Mouse (Mus musculus): ENCODE results near the gene AC124502.3. TPM values are rescaled to one million over a fixed set of nuclear protein-coding genes. Genes with fewer than 3 reads are reported as not detected.

AC124502.3 gene
- total and polyA plus RNA-seq, 2 experiments from 2014 or later, result 2.0 to 3.0 TPM

DNA sequence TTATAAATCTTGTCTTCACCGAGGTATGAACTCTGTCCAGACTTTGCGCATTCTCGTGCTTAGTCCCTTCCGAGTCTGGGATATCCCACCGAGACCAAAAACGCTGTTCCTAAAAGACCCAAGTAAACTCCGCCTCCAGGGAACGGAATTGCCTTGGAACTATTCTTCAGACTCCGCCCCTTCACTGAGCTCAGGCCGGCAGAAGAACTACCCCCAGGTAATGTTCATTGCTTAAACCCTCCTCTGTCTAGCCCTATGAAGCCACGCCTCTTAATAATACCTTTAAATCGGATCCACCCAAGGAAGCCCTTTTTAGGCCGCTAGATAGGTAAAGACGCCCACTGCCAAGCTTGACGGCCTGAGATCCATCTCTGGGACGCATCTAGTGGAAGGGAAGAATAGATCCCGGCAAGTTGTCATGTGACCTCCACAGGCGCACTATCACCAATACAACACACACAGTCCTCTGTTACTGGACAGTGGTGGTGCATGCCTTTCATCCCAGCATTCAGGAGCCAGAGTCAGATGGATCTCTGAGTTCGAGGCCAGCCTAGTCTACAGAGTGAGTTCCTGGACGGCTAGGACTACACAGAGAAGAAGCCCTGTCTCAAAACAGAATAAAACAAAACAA lies 33.8 kb downstream of the AC124502.3 start:
- DNase-seq (peak; percentile 44), ATAC-seq (no peak)
- TF ChIP-seq CTCF (IDR thresholded peaks at IDR 0.05; ENCODE audit: low read depth), result no peak
- Histone ChIP-seq H3K4me1 (ENCODE audit: insufficient read depth) (peaks cover 14% of the 10 kb centered on the region), H3K36me3 (ENCODE audit: insufficient read depth) (no peaks in the 10 kb centered on the region), H3K9me3 (ENCODE audit: low read length) (no peaks in the 10 kb centered on the region), H3K27ac (ENCODE audit: low read depth, low read length) (0 out of 2 replicates have a peak overlapping the region, but pooled peaks have one; percentile 9), H3K9ac (peak overlapping the region; percentile 60; the same call in 1 of the 2 replicates), H3K4me3 (ENCODE audit: low read depth, low read length) (peak overlapping the region; percentile 42), H3K27me3 (ENCODE audit: insufficient read depth, low read length) (no peaks in the 10 kb centered on the region), H3K4me2 (ENCODE audit: low read depth) (peak overlapping the region; percentile 83)
- 2% methylated on average over 20 of the region's 20 CpGs for WGBS

DNA sequence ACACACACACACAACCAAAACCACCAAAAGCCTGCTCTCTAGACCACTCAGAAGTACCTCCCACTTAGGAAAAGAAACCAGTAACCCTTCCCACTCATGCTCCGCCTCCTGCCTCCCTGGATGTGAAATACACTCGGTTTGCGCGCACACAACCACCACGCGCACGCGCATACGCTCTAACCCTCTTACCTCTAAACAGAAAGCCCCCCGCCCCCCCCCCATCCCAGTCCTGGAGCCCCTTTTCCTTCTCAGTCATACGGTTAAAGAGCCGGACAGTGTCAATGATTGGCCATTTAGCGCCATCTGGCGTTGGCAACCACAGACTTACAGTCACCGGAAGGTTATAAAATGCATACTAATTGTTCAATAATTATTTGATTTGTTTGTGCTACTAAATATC lies 34.3 kb downstream of the AC124502.3 start:
- no peaks in the 10 kb centered on the region for H3K9me3 ChIP-seq (ENCODE audit: low read length)
- 1% methylated on average over 15 of the region's 15 CpGs for WGBS
- no peak overlapping the region for H3K27ac ChIP-seq (ENCODE audit: low read depth, low read length)
- peak; percentile 48 for DNase-seq
- no peak overlapping the region for H3K4me3 ChIP-seq (ENCODE audit: low read depth, low read length)
- peak; percentile 63 for TF ChIP-seq CTCF (IDR thresholded peaks at IDR 0.05; ENCODE audit: low read depth)
- H3K4me1 ChIP-seq (ENCODE audit: insufficient read depth), result peaks cover 13% of the 10 kb centered on the region
- no peak for ATAC-seq
- no peaks in the 10 kb centered on the region for H3K27me3 ChIP-seq (ENCODE audit: insufficient read depth, low read length)
- peak overlapping the region; percentile 83 for H3K4me2 ChIP-seq (ENCODE audit: low read depth)
- no peak overlapping the region for H3K9ac ChIP-seq
- no peaks in the 10 kb centered on the region for H3K36me3 ChIP-seq (ENCODE audit: insufficient read depth)

DNA sequence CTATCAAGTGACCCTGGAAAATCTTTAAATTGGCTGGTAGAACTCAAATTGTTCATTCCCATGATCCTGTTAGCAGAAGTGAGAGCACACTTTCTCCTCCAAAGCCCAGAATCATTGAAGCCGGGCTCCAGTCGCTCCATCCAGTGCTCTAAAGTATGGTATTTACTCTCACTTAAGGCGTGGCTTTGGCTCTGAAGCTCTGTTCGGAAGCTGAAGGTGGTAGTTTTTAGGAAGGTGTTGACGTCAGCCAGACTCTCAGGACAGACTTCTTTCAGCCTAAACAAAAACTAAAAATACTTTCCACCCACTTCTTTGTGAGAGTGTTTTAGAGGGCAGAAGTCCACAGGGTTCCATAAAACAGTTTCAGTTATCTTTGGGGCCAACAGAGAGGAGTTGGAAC lies 34.8 kb downstream of the AC124502.3 start:
- H3K4me3 ChIP-seq (ENCODE audit: low read depth, low read length), result no peak overlapping the region
- no peaks in the 10 kb centered on the region for H3K36me3 ChIP-seq (ENCODE audit: insufficient read depth)
- H3K27me3 ChIP-seq (ENCODE audit: insufficient read depth, low read length), result no peaks in the 10 kb centered on the region
- ATAC-seq (no peak), DNase-seq (no peak)
- no peak for TF ChIP-seq CTCF (IDR thresholded peaks at IDR 0.05; ENCODE audit: low read depth)
- no peaks in the 10 kb centered on the region for H3K9me3 ChIP-seq (ENCODE audit: low read length)
- no peak overlapping the region for H3K9ac ChIP-seq
- no peak overlapping the region for H3K27ac ChIP-seq (ENCODE audit: low read depth, low read length)
- peaks cover 13% of the 10 kb centered on the region; the same call in 1 of the 2 replicates for H3K4me1 ChIP-seq (ENCODE audit: insufficient read depth)
- 46% methylated on average over 5 of the region's 5 CpGs for whole genome bisulfite sequencing
- H3K4me2 ChIP-seq (ENCODE audit: low read depth), result no peak overlapping the region

GRCm38 (mm10) chr19:5079279-5079678 lies 40.6 kb downstream of the AC124502.3 start:
- H3K4me2 ChIP-seq (ENCODE audit: low read depth), result no peak overlapping the region
- ATAC-seq (no peak), DNase-seq (no peak)
- H3K9me3 ChIP-seq (ENCODE audit: low read length), result no peaks in the 10 kb centered on the region
- no peaks in the 10 kb centered on the region for H3K4me1 ChIP-seq (ENCODE audit: insufficient read depth)
- H3K9ac ChIP-seq, result no peak overlapping the region
- WGBS, result 93% methylated on average over 1 of the region's 1 CpGs
- no peak overlapping the region for H3K4me3 ChIP-seq (ENCODE audit: low read depth, low read length)
- no peak; the same call in 1 of the 2 replicates for TF ChIP-seq CTCF (IDR thresholded peaks at IDR 0.05; ENCODE audit: low read depth)
- H3K27me3 ChIP-seq (ENCODE audit: insufficient read depth, low read length), result peaks cover 12% of the 10 kb centered on the region
- H3K36me3 ChIP-seq (ENCODE audit: insufficient read depth), result 0 out of 2 replicates have a peak, but pooled peaks cover 16% of the 10 kb centered on the region
- no peak overlapping the region for H3K27ac ChIP-seq (ENCODE audit: low read depth, low read length)

GRCm38 (mm10) chr19:5082005-5082404 lies 43.3 kb downstream of the AC124502.3 start:
- TF ChIP-seq CTCF (IDR thresholded peaks at IDR 0.05; ENCODE audit: low read depth), result no peak
- no peak for DNase-seq
- ATAC-seq, result no peak
- H3K36me3 ChIP-seq (ENCODE audit: insufficient read depth), result 0 out of 2 replicates have a peak, but pooled peaks cover 16% of the 10 kb centered on the region
- 0 out of 2 replicates have a peak, but pooled peaks cover 4% of the 10 kb centered on the region for H3K4me1 ChIP-seq (ENCODE audit: insufficient read depth)
- H3K4me2 ChIP-seq (ENCODE audit: low read depth), result no peak overlapping the region
- H3K27me3 ChIP-seq (ENCODE audit: insufficient read depth, low read length), result peaks cover 22% of the 10 kb centered on the region
- no peak overlapping the region for H3K9ac ChIP-seq
- no peak overlapping the region for H3K4me3 ChIP-seq (ENCODE audit: low read depth, low read length)
- 75% methylated on average over 14 of the region's 18 CpGs for WGBS
- H3K27ac ChIP-seq (ENCODE audit: low read depth, low read length), result no peak overlapping the region
- H3K9me3 ChIP-seq (ENCODE audit: low read length), result no peaks in the 10 kb centered on the region

- no peak for DNase-seq
- no peaks in the 10 kb centered on the region for H3K9me3 ChIP-seq (ENCODE audit: low read length)
- H3K27ac ChIP-seq (ENCODE audit: low read depth, low read length), result no peak overlapping the region
- TF ChIP-seq CTCF (IDR thresholded peaks at IDR 0.05; ENCODE audit: low read depth), result no peak
- H3K4me3 ChIP-seq (ENCODE audit: low read depth, low read length), result no peak overlapping the region
- 77% methylated on average over 24 of the region's 24 CpGs for WGBS
- peaks cover 22% of the 10 kb centered on the region for H3K27me3 ChIP-seq (ENCODE audit: insufficient read depth, low read length)
- no peak overlapping the region for H3K9ac ChIP-seq
- no peak overlapping the region for H3K4me2 ChIP-seq (ENCODE audit: low read depth)
- ATAC-seq, result no peak
- 0 out of 2 replicates have a peak, but pooled peaks cover 16% of the 10 kb centered on the region for H3K36me3 ChIP-seq (ENCODE audit: insufficient read depth)
- H3K4me1 ChIP-seq (ENCODE audit: insufficient read depth), result 0 out of 2 replicates have a peak, but pooled peaks cover 4% of the 10 kb centered on the region
Measured at GRCm38 (mm10) chr19:5082596-5082995, 43.9 kb downstream of the AC124502.3 start.
